30 mouse cellular contexts compared by ENCODE assay signal in the genomic region with DNA sequence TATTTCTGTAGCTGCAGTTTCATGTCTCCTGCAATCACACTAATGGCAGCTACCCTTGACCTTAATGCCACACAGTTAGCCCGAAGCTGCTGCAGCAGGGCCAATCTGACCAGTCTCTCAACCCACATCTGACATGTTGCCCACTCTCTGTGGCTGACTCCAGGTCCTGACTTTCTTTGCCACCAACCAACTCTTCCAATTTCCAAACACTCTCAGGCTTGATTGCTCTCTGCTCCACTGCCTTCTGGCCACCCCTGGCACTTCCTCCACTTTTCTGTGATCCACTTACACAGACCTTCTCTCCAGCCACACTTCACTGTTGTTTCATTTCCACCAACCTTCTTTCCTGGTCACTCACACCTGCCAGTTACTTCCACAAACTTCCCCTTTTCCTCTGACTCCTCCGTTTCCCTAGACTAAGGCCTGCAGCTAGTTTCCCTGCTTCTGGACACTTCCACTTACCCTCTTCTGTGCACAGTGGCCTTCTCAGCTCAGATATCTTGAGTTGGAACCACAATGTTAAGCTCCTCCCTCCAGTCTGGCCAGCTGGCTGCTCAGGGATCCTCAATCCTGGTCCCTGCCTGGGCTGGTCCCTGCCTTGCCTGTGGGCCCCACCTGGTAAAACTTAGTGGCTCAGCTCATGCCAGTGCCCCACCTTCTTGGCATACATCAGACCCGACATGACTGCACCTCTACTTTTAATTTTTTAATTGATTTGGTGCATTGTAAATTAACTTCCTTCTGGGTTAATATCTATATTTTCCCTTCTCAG. TPM values are rescaled to one million over a fixed set of nuclear protein-coding genes. Genes with fewer than 3 reads are reported as not detected.
DNase-seq lines count a peak whose midpoint lies in the region; ATAC-seq and TF ChIP-seq lines count a peak whose summit lies in the region.
"Had no signal": no experiment of that assay in that cellular context is flagged by ENCODE, and none has a peak within 500 bp of the region (broad histone marks: within the 10 kb centered on the region; RNA-seq: fewer than 3 reads in every experiment).

No protein-coding gene starts in this region.

- 59% methylated on average over 3 of the region's 3 CpGs for WGBS in kidney, postnatal 0 days
- 55% methylated on average over 3 of the region's 3 CpGs for WGBS in stomach, embryonic 16.5 days

- no peak overlapping the region; the same call in 1 of the 2 replicates for H3K27ac ChIP-seq in kidney, postnatal 0 days
- no peak overlapping the region for H3K27ac ChIP-seq in stomach, embryonic 16.5 days (ENCODE audit: low read length)
- H3K27ac ChIP-seq: forebrain, embryonic 15.5 days; hindbrain, embryonic 10.5 days; limb, embryonic 13.5 days; liver, embryonic 14.5 days; midbrain, embryonic 13.5 days had no signal

- no peak for TF ChIP-seq CTCF in kidney, postnatal 0 days (IDR thresholded peaks at IDR 0.05; ENCODE audit: low read depth)

- H3K9ac ChIP-seq in kidney, postnatal 0 days (ENCODE audit: low read depth, low read length): no peak overlapping the region
- H3K9ac ChIP-seq in stomach, embryonic 16.5 days (ENCODE audit: low read length): no peak overlapping the region
- H3K9ac ChIP-seq: forebrain, embryonic 15.5 days; limb, embryonic 13.5 days; liver, embryonic 14.5 days; lung, embryonic 14.5 days; midbrain, embryonic 13.5 days had no signal

- no peaks in the 10 kb centered on the region for H3K27me3 ChIP-seq in kidney, postnatal 0 days (ENCODE audit: insufficient read depth, low read length)
- no peaks in the 10 kb centered on the region for H3K27me3 ChIP-seq in stomach, embryonic 16.5 days (ENCODE audit: control insufficient read depth, insufficient read depth, low read length)
- H3K27me3 ChIP-seq: forebrain, embryonic 15.5 days; limb, embryonic 13.5 days; megakaryocyte, embryonic 14.5 days; midbrain, embryonic 13.5 days; Patski had no signal

- peak; percentile 30 for DNase-seq in adrenal gland, postnatal 14 days
- no peak for DNase-seq in adrenal gland, postnatal 25 days
- no peak for DNase-seq in kidney, postnatal 0 days (ENCODE audit: low spot score)
- no peak for DNase-seq in kidney, adult 18-20 months
- peak; percentile 59 for DNase-seq in gonadal fat pad, adult 2 months (ENCODE audit: low read depth)
- DNase-seq in spleen, postnatal 14 days (ENCODE audit: low spot score in 2 of 2): no peak
- no peak for DNase-seq in right cerebral cortex, adult 18-20 months
- DNase-seq: cerebellum, adult 8-10 months; kidney, postnatal 10 days; lung, embryonic 14.5 days; lung, postnatal 36 days; thymus, postnatal 25 days had no signal

- ATAC-seq in kidney, postnatal 0 days (replicated peaks; ENCODE audit: low FRiP score, low read depth): peak; percentile 52
- ATAC-seq in stomach, embryonic 16.5 days (ENCODE audit: insufficient read depth, low FRiP score): peak; percentile 50; the same call in 1 of the 2 replicates
- ATAC-seq: forebrain, embryonic 15.5 days; midbrain, embryonic 13.5 days; Patski had no signal

- H3K36me3 ChIP-seq in kidney, postnatal 0 days (ENCODE audit: insufficient read depth, low read length): no peaks in the 10 kb centered on the region
- no peaks in the 10 kb centered on the region for H3K36me3 ChIP-seq in stomach, embryonic 16.5 days (ENCODE audit: control insufficient read depth, insufficient read depth, low read length)
- H3K36me3 ChIP-seq: forebrain, embryonic 15.5 days; G1E; hindbrain, embryonic 10.5 days; limb, embryonic 13.5 days; midbrain, embryonic 13.5 days had no signal

- no peaks in the 10 kb centered on the region for H3K4me1 ChIP-seq in kidney, postnatal 0 days (replicated peaks; ENCODE audit: insufficient read depth, low read length)
- H3K4me1 ChIP-seq in stomach, embryonic 16.5 days (ENCODE audit: control insufficient read depth, insufficient read depth, low read length): no peaks in the 10 kb centered on the region
- H3K4me1 ChIP-seq: forebrain, embryonic 15.5 days; hindbrain, embryonic 10.5 days; limb, embryonic 13.5 days; megakaryocyte, embryonic 14.5 days; midbrain, embryonic 13.5 days had no signal

- H3K4me3 ChIP-seq in kidney, postnatal 0 days (replicated peaks; ENCODE audit: low read depth, low read length): no peak overlapping the region
- H3K4me3 ChIP-seq in stomach, embryonic 16.5 days (replicated peaks; ENCODE audit: low read length): no peak overlapping the region
- H3K4me3 ChIP-seq: forebrain, embryonic 15.5 days; hindbrain, embryonic 10.5 days; limb, embryonic 13.5 days; megakaryocyte, embryonic 14.5 days; midbrain, embryonic 13.5 days had no signal

- H3K4me2 ChIP-seq in kidney, postnatal 0 days (ENCODE audit: low read length): no peak overlapping the region
- no peak overlapping the region for H3K4me2 ChIP-seq in stomach, embryonic 16.5 days (ENCODE audit: low read depth, low read length)
- H3K4me2 ChIP-seq: forebrain, embryonic 15.5 days; heart, embryonic 11.5 days; limb, embryonic 13.5 days; lung, embryonic 14.5 days; midbrain, embryonic 13.5 days had no signal

- H3K9me3 ChIP-seq in kidney, postnatal 0 days (replicated peaks; ENCODE audit: low read length): no peaks in the 10 kb centered on the region
- no peaks in the 10 kb centered on the region for H3K9me3 ChIP-seq in stomach, embryonic 16.5 days (replicated peaks; ENCODE audit: control insufficient read depth, low read length)
- H3K9me3 ChIP-seq: forebrain, embryonic 15.5 days; G1E; hindbrain, embryonic 10.5 days; limb, embryonic 13.5 days; midbrain, embryonic 13.5 days had no signal

RNA-seq across cellular contexts. Expression of gene Ugt2b1, which starts 35.4 kb away (rescaled TPM):
- total RNA-seq in adrenal gland, postnatal 14 days (2021): 0.68 and 22.2 TPM in 2 replicates
- total RNA-seq in adrenal gland, postnatal 25 days (2021): 5.9 TPM in 1 of 2 replicates, not detected in the other
- polyA plus RNA-seq in kidney, postnatal 0 days (2015; fragmentation: Nextera tagmentation; extraction: Ambion mirVana): not detected in 2 replicates
- polyA plus RNA-seq in gonadal fat pad, adult 2 months (2012; rRNA removed): 0.05 and 0.11 TPM in 2 replicates
- polyA plus RNA-seq in stomach, embryonic 16.5 days (2015; fragmentation: Nextera tagmentation; extraction: Ambion mirVana): not detected in 2 replicates
- total RNA-seq: granulocyte monocyte progenitor cell, adult 5-6 weeks; left cerebral cortex, adult 18-20 months; left cerebral cortex, postnatal 25 days; monocyte, adult 5-6 weeks; neutrophil, adult 5-6 weeks had no signal
- polyA plus RNA-seq: embryonic facial prominence, embryonic 14.5 days; forebrain, embryonic 15.5 days; G1E; heart, embryonic 11.5 days; heart, postnatal 0 days; hindbrain, embryonic 10.5 days; limb, embryonic 13.5 days; lung, embryonic 14.5 days; midbrain, embryonic 13.5 days; Patski had no signal

RNA-seq across cellular contexts. Expression of gene Ugt2b35, which starts 38.9 kb away (rescaled TPM):
- 0.26 and 6.3 TPM in 2 replicates for total RNA-seq in adrenal gland, postnatal 14 days (2021)
- total RNA-seq in adrenal gland, postnatal 25 days (2021): not detected in 2 replicates
- not detected in 2 replicates for polyA plus RNA-seq in kidney, postnatal 0 days (2015; fragmentation: Nextera tagmentation; extraction: Ambion mirVana)
- polyA plus RNA-seq in gonadal fat pad, adult 2 months (2012; rRNA removed): not detected in 2 replicates
- 0.71 and 0.87 TPM in 2 replicates for polyA plus RNA-seq in stomach, embryonic 16.5 days (2015; fragmentation: Nextera tagmentation; extraction: Ambion mirVana)
- total RNA-seq: gastrocnemius, adult 8-10 months; granulocyte monocyte progenitor cell, adult 5-6 weeks; left cerebral cortex, adult 18-20 months; left cerebral cortex, postnatal 25 days; monocyte, adult 5-6 weeks; neutrophil, adult 5-6 weeks had no signal
- polyA plus RNA-seq: embryonic facial prominence, embryonic 14.5 days; forebrain, embryonic 15.5 days; G1E; heart, embryonic 11.5 days; heart, postnatal 0 days; hindbrain, embryonic 10.5 days; limb, embryonic 13.5 days; lung, embryonic 14.5 days; midbrain, embryonic 13.5 days; Patski had no signal

RNA-seq across cellular contexts. Expression of gene Ugt2b34, which starts 55.0 kb away (rescaled TPM):
- total RNA-seq in adrenal gland, postnatal 14 days (2021): 0.68 and 23.5 TPM in 2 replicates
- 1.7 TPM in 1 of 2 replicates, not detected in the other for total RNA-seq in adrenal gland, postnatal 25 days (2021)
- 7.5 and 8.1 TPM in 2 replicates for polyA plus RNA-seq in kidney, postnatal 0 days (2015; fragmentation: Nextera tagmentation; extraction: Ambion mirVana)
- 0.06 TPM in 1 of 2 replicates, not detected in the other for polyA plus RNA-seq in gonadal fat pad, adult 2 months (2012; rRNA removed)
- polyA plus RNA-seq in stomach, embryonic 16.5 days (2015; fragmentation: Nextera tagmentation; extraction: Ambion mirVana): 77.0 and 80.9 TPM in 2 replicates
- total RNA-seq: granulocyte monocyte progenitor cell, adult 5-6 weeks; left cerebral cortex, adult 18-20 months; left cerebral cortex, postnatal 25 days; monocyte, adult 5-6 weeks; neutrophil, adult 5-6 weeks had no signal
- polyA plus RNA-seq: embryonic facial prominence, embryonic 14.5 days; forebrain, embryonic 15.5 days; G1E; heart, postnatal 0 days; hindbrain, embryonic 10.5 days; limb, embryonic 13.5 days; lung, embryonic 14.5 days; midbrain, embryonic 13.5 days had no signal

Comparison
In these comparisons a context has a peak if more than half of its experiments do, and no peak if none do; other contexts are left out.
1. DNase-seq: peak in adrenal gland, postnatal 14 days (single experiment) and gonadal fat pad, adult 2 months (single experiment); none in adrenal gland, postnatal 25 days (single experiment), kidney, postnatal 0 days (single experiment), kidney, adult 18-20 months (single experiment), spleen, postnatal 14 days (0 of 2) and right cerebral cortex, adult 18-20 months (single experiment).